Mouse (Mus musculus): Measurements from ENCODE around the gene Lmo7.

GRCm38 (mm10) chr14:101748436-101748835, 18.7 kb downstream of the Lmo7 start:
- TF ChIP-seq GATA1 (IDR thresholded peaks at IDR 0.05; ENCODE audit: low read length) (no peak), TAL1 (IDR thresholded peaks at IDR 0.05; ENCODE audit: low read length) (no peak)

Data from erythroblast, embryonic 14.5 days (primary cell).